Mouse (Mus musculus) hindbrain, postnatal 0 days (tissue): Measurements from ENCODE around the gene Mdp1. TPM values are rescaled to one million over a fixed set of nuclear protein-coding genes. Genes with fewer than 3 reads are reported as not detected.

Experiments
- ATAC-seq: fragments of 200-750 bp; cut with Nextera tagmentation; 2 replicates; pipeline ENCODE4 v1.8.0; 2017; ENCODE audit warnings: mild to moderate bottlenecking, moderate TSS enrichment, moderate library complexity
- DNase-seq: peaks from one replicate; pipeline ENCODE4 v3.0.0-alpha.2; 2015; ENCODE audit warnings: low spot score
- H3K27ac ChIP-seq: fragments of 300-500 bp; sonication (generic); 2 replicates; pipeline ENCODE4 v1.5.1; 2014; ENCODE audit warnings: mild to moderate bottlenecking
- H3K27me3 ChIP-seq: fragments of 300-500 bp; sonication (generic); 2 replicates; pipeline ENCODE4 v1.6.1; 2014; ENCODE audit warnings: low read length, mixed read lengths; ENCODE audit not compliant: insufficient read depth
- H3K36me3 ChIP-seq: fragments of 300-500 bp; sonication (generic); 2 replicates; pipeline ENCODE4 v1.6.1; 2014; ENCODE audit warnings: low read length, mixed read lengths; ENCODE audit not compliant: insufficient read depth
- H3K4me1 ChIP-seq: fragments of 300-500 bp; sonication (generic); 2 replicates; pipeline ENCODE4 v1.6.1; 2014; ENCODE audit warnings: antibody characterized with exemption, low read length, mixed read lengths; ENCODE audit not compliant: insufficient read depth
- H3K4me2 ChIP-seq: fragments of 300-500 bp; sonication (generic); 2 replicates; pipeline ENCODE4 v1.6.1; 2014; ENCODE audit warnings: low read depth, mild to moderate bottlenecking, low read length, moderate library complexity, mixed read lengths
- H3K4me3 ChIP-seq: fragments of 300-500 bp; sonication (generic); 2 replicates; pipeline ENCODE4 v1.5.1; 2014; ENCODE audit warnings: low read length
- H3K9ac ChIP-seq: fragments of 300-500 bp; sonication (generic); replicated peaks from 2 replicates; pipeline ENCODE4 v1.6.1; 2014; ENCODE audit warnings: mild to moderate bottlenecking, low read length, moderate library complexity, mixed read lengths
- H3K9me3 ChIP-seq: fragments of 300-500 bp; sonication (generic); 2 replicates; pipeline ENCODE4 v1.6.1; 2016; ENCODE audit warnings: low read length, mixed read lengths
- CTCF ChIP-seq: IDR thresholded peaks from 2 replicates; pipeline ENCODE4 v1.5.1; 2016; ENCODE audit warnings: antibody characterized with exemption, control low read depth, low read depth
- WGBS: fragments of 180-500 bp; shearing (Covaris S2); extraction: QIAGEN DNeasy Blood & Tissue Kit; methylation state at CpG from one replicate; pipeline ENCODE4 v1.1.7; 2014; 5-methylcytosine and 5-hydroxymethylcytosine counted together
- polyA plus RNA-seq: library from polyadenylated mRNA; unstranded; fragments of >200 nt; fragmentation: Nextera tagmentation; extraction: Ambion mirVana; gene quantifications from 2 replicates; pipeline ENCODE4 v1.2.1, GENCODE M21; 2015
- total RNA-seq: library from RNA; depleted of rRNA; stranded (reverse); fragments of >200 nt; gene quantifications from 2 replicates; pipeline ENCODE4 v1.2.3, GENCODE M21; 2014

Gene Mdp1
- total and polyA plus RNA-seq, 2 experiments from 2014 or later: 45.1 to 70.6 TPM

GRCm38 (mm10) chr14:55671486-55671832 is 11.2 kb upstream of the Mdp1 start:
- DNase-seq: no peak
- peak overlapping the region; percentile 62 for H3K4me2 ChIP-seq
- no peaks in the 10 kb centered on the region for H3K9me3 ChIP-seq
- peak overlapping the region; percentile 60 for H3K4me3 ChIP-seq
- H3K36me3 ChIP-seq: peaks cover 13% of the 10 kb centered on the region; the same call in 1 of the 2 replicates
- peak overlapping the region; percentile 54 for H3K9ac ChIP-seq
- peak; percentile 60 for ATAC-seq
- no peaks in the 10 kb centered on the region for H3K27me3 ChIP-seq
- no peak for TF ChIP-seq CTCF
- WGBS: under 1% methylated on average over 12 of the region's 12 CpGs
- peaks cover 4% of the 10 kb centered on the region for H3K4me1 ChIP-seq
- H3K27ac ChIP-seq: peak overlapping the region; percentile 82

- DNase-seq (no peak), ATAC-seq (no peak)
- 29% methylated on average over 2 of the region's 2 CpGs for WGBS
- Histone ChIP-seq H3K9ac (no peak overlapping the region), H3K4me2 (peak overlapping the region; percentile 74), H3K9me3 (no peaks in the 10 kb centered on the region), H3K27me3 (no peaks in the 10 kb centered on the region), H3K36me3 (peaks cover 21% of the 10 kb centered on the region; the same call in 1 of the 2 replicates), H3K4me3 (peak overlapping the region; percentile 70; the same call in 1 of the 2 replicates), H3K4me1 (no peaks in the 10 kb centered on the region; the same call in 1 of the 2 replicates), H3K27ac (0 out of 2 replicates have a peak overlapping the region, but pooled peaks have one; percentile 88)
- no peak for TF ChIP-seq CTCF
Measured at GRCm38 (mm10) chr14:55660636-55661035, 328 bp upstream of the Mdp1 start.

GRCm38 (mm10) chr14:55658011-55658410 is 2.3 kb downstream of the Mdp1 start:
- Histone ChIP-seq H3K9ac (no peak overlapping the region), H3K36me3 (peaks cover 14% of the 10 kb centered on the region; the same call in 1 of the 2 replicates), H3K9me3 (no peaks in the 10 kb centered on the region), H3K27me3 (no peaks in the 10 kb centered on the region), H3K4me3 (no peak overlapping the region), H3K27ac (no peak overlapping the region), H3K4me2 (no peak overlapping the region), H3K4me1 (no peaks in the 10 kb centered on the region; the same call in 1 of the 2 replicates)
- WGBS: 91% methylated on average over 5 of the region's 5 CpGs
- ATAC-seq (no peak), DNase-seq (no peak)
- no peak for TF ChIP-seq CTCF

DNA sequence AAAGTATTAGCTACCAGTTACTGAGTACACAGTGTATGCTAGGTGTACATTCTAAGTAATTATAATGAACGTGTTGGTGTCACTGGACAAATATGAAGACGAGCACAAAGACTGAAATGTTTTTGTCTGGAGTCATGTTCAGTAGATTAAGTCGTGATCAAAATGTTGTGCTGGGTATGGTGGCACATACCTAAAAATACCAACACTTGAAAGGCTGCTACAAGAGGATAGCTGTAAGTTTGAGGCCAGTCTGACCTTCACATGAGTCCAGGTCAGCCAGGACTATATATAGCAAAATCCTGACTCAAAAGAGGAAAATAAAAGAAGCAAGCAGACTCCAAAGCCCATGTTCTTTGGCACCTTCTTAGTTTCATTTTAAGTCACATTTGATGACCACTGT is 3.4 kb downstream of the Mdp1 start:
- TF ChIP-seq CTCF: no peak
- H3K4me1 ChIP-seq: no peaks in the 10 kb centered on the region; the same call in 1 of the 2 replicates
- no peaks in the 10 kb centered on the region for H3K27me3 ChIP-seq
- no peak overlapping the region for H3K9ac ChIP-seq
- no peak overlapping the region for H3K27ac ChIP-seq
- H3K36me3 ChIP-seq: peaks cover 8% of the 10 kb centered on the region; the same call in 1 of the 2 replicates
- H3K4me3 ChIP-seq: no peak overlapping the region
- 87% methylated on average over 3 of the region's 3 CpGs for WGBS
- ATAC-seq (no peak), DNase-seq (no peak)
- no peaks in the 10 kb centered on the region for H3K9me3 ChIP-seq
- H3K4me2 ChIP-seq: no peak overlapping the region

DNA sequence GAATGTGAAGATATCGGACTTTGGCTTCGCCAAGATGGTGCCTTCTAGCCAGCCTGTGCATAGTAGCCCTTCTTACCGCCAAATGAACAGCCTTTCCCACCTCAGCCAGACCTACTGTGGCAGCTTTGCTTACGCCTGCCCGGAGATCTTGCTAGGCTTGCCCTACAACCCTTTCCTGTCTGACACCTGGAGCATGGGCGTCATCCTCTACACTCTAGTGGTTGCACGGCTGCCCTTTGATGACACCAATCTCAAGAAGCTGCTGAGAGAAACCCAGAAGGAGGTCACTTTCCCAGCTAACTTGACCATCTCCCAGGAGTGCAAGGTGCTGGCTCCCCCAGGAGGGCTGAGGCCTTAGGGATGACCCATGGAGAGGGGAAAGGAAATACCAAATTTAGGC is 8.8 kb downstream of the Mdp1 start:
- Histone ChIP-seq H3K27ac (no peak overlapping the region), H3K9ac (no peak overlapping the region), H3K27me3 (no peaks in the 10 kb centered on the region), H3K4me2 (no peak overlapping the region), H3K9me3 (no peaks in the 10 kb centered on the region), H3K4me1 (no peaks in the 10 kb centered on the region), H3K4me3 (no peak overlapping the region), H3K36me3 (no peaks in the 10 kb centered on the region)
- TF ChIP-seq CTCF: no peak
- 89% methylated on average over 7 of the region's 7 CpGs for WGBS
- no peak for ATAC-seq
- DNase-seq: no peak

- Histone ChIP-seq H3K36me3 (no peaks in the 10 kb centered on the region), H3K9me3 (no peaks in the 10 kb centered on the region), H3K9ac (no peak within 1 kb of the TSS), H3K27ac (no peak within 1 kb of the TSS), H3K4me3 (no peak within 1 kb of the TSS), H3K4me1 (no peaks in the 10 kb centered on the region), H3K27me3 (no peaks in the 10 kb centered on the region), H3K4me2 (no peak within 1 kb of the TSS)
- no peak for TF ChIP-seq CTCF
- no peak for DNase-seq
- no peak for ATAC-seq
- WGBS: 97% methylated on average over 2 of the region's 2 CpGs
Measured at GRCm38 (mm10) chr14:55649884-55650283, 10.4 kb downstream of the Mdp1 start, which contains the start of gene Tssk4. Gene Tssk4 (plus strand): TSS chr14:55650184.

DNA sequence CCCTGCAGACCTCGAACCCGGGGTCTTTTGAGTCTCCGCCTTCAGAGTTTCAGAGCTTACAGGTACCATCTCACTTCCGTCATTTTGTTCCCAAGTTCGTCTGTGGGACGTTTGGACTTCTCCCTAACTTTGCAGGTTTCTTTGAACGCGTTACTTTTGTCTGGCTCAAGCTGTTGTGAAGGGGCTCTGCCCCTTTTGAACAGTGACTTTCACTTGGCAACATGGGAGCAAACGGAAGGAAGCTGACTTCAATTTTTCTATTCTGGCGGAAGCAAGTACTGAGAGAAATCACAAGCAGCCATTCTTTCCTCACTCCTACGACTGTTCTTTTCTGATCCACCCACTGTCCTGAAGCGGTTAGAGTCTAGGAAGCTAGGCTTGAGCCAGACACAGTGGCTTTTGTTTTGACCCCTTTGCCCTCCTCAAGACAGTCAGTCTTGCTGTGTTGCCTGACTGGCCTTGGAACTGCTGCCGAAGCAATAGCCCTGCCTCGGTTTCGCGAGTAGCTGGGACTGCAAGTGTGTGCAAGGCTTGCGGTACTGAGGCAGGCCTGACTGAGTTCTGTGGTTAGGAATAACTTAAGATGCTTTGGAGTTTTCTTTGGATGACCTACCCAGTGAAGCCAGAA is 15.9 kb downstream of the Mdp1 start:
- ATAC-seq: no peak
- Histone ChIP-seq H3K4me3 (peak overlapping the region; percentile 96), H3K9ac (peak overlapping the region; percentile 95), H3K36me3 (peaks cover 7% of the 10 kb centered on the region; the same call in 1 of the 2 replicates), H3K4me2 (peak overlapping the region; percentile 82), H3K27me3 (no peaks in the 10 kb centered on the region), H3K27ac (peak overlapping the region; percentile 49; the same call in 1 of the 2 replicates), H3K9me3 (no peaks in the 10 kb centered on the region), H3K4me1 (peaks cover 12% of the 10 kb centered on the region; the same call in 1 of the 2 replicates)
- WGBS: 22% methylated on average over 17 of the region's 17 CpGs
- no peak for TF ChIP-seq CTCF
- no peak for DNase-seq
